Mouse (Mus musculus): ENCODE measurements at regions not wholly inside any gene's neighbourhood (a gene's known extent, or its start where the extent isn't known, plus 50 kb on each side); places are given as distances from the start of the nearest gene placed in this dataset.

- TF ChIP-seq CTCF (IDR thresholded peaks at IDR 0.05; ENCODE audit: borderline replicate concordance, insufficient read depth, low read length) = no peak
- no peak for TF ChIP-seq POLR2A (IDR thresholded peaks at IDR 0.05; ENCODE audit: low read depth, low read length)
Observed at GRCm38 (mm10) chr3:56270241-56270830, 86.8 kb upstream of the Nbea start.

Data from embryonic fibroblast, embryonic 13.5 days (primary cell).